Mouse (Mus musculus): ENCODE data around the gene Atg2a.
"Not testable (repeated sequence)": the region's sequence is repeated elsewhere in the genome, so short reads cannot be mapped to it uniquely, and the experiment has no call there.

Atg2a gene

DNA sequence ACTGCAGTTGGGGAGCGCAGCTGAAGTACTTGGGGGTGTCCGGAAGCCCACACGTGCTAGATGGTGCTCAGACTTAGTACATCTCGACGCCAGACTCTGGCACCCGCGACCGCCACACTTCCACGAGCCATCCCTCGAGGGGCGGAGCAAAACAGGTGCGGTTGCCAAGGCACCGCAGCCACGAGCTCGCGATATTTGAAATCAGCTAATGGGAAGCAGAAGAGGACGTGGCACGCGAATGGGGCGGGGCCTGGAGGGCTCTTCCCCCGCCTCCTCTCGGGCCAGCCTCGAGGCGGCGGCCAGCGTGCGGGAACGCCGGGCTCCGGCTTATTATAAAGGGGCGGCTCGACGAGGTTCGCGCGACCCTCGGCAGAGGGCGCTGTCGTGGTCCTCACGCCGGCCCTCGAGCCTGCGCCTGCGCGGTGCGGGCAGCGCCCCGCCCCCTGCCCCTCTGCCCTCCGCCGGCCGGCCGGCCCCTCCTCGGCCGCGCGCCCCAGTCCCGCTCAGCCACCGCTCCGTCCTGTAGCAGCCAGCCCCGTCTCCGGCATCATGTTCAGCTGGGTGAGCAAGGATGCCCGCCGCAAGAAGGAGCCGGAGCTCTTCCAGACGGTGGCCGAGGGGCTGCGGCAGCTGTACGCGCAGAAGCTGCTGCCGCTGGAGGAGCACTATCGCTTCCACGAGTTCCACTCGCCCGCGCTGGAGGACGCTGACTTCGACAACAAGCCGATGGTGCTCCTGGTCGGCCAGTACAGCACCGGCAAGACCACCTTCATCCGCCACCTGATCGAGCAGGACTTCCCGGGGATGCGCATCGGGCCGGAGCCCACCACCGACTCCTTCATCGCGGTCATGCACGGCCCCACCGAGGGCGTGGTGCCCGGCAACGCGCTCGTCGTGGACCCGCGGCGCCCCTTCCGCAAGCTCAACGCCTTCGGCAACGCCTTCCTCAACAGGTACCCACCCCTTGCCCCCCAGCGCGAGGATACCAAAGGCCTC lies 35.3 kb downstream of the Atg2a start, which contains the start of gene Ehd1:
TSS of gene Ehd1 (plus strand) at position 300 of the 996 bp plus-strand sequence.
- DNase-seq = peak; percentile 99

DNA sequence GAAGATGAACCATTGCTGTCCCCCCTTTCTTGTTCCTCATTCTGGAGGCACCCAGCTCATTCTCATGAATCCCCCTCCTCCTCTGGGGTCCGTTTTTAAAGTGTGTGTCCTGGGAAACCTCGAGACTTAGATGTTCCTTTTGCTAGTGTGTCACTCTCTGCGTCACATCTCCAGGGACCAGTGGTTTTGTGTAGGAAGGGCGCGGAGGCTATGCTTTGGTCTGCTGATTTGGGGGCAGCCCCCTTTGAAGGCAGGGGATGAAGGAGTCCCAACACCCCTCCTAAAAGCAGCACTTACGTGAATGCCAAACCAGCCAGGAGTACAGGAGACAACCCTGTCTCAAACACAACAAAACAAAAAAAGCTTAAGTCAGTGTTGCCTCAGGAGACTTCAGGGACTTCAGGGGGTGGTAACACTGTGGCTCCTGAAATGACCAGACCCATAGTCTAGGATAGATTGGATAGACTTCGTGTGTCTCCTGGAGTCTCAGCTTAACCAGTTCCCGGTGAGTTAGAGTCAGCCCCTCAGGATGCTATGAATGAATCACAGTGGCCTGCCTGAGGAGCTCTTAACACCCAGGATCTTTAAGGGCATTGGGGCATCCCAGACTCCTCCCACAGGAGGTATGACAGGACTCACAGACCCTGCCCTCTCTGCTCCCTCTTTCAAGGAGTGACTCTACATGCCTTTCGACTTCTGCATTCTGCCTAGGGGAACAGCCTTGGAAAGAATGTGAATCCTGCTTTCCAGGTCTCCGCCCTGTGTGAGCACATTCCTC lies 36.4 kb downstream of the Atg2a start:
- DNase-seq = peak; percentile 92 to 93

DNA sequence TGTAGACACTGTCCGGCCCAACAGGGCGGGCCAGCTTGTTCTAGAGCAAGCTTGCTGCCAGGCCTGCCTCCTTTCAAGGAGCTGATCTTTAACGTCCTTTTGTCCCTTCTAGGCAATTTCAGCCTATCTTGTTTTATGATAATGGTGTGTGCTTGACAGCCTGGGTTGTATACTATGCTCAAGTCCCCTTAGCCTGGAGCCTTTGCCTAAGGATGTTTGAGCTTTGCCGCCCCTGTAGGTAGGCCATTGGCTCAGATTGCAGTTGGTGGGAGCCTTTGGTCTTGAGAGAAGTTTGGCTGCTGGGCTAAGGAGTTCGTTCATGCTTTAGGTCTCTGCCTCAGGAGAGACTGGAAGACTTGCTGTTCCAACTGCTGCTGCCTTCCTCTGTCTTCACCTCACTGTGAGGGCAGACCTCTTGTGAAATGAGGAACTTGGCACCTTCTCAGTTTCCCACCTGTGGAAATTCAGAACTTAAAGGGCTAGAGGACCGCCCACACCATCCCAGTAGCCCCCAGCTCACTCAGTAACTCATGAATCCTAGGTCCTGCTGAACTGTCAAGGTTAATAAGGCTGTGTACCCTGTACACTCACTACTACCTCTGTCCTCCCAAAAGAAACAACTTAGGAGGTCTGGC lies 37.1 kb downstream of the Atg2a start:
- no peak for DNase-seq

DNA sequence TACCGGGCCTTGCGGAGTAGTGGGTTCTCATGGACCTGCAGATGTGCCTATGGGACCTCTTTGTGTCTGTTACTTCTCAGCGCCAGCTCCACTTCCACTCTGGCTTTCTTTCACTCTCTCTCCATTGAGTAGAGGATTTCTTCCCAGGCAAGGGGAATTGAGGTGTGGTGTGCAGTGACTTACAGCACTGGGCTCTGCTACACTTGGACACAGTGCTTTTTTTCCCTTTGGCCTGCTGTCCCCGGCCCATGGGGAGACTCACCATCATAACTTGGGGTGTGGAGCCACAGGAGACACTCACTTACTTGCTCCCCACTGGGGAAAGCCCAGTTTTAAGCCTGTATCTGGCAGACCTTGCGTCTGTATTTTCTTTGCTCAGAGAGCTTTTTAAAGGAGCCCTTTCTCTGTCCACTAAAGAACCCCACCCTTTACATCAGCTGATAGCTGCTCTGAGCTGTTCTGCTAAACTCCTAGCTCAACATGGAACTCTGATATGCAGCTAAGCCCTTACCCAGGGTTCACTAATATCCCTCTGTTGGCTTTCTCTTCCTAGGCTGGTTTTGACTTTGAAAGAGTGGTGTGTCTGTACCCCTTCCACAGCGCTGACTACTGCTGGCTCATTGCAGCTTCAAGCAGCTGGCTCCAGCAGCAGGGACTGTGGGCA lies 38.1 kb downstream of the Atg2a start:
- no peak for DNase-seq

DNA sequence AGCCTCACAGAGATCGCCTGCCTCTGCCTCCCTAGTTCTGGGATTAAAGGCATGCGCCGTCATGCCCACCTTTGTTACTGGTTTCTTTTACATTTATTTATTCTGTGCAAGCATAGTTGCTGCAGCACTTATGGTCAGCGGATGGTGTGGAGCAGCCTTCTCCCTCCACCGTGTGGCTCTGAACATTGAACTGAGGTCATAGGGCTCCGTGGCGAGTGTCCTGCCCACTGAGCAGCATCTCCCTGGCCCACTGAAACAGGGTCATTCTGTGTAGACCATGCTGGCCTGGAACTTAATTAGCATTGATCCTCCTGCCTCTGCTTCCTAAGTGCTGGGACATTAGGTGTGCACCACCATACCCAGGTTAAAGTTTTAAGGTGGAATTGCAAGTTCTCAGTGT lies 39.1 kb downstream of the Atg2a start:
- peak; percentile 62 to 64 for DNase-seq

DNA sequence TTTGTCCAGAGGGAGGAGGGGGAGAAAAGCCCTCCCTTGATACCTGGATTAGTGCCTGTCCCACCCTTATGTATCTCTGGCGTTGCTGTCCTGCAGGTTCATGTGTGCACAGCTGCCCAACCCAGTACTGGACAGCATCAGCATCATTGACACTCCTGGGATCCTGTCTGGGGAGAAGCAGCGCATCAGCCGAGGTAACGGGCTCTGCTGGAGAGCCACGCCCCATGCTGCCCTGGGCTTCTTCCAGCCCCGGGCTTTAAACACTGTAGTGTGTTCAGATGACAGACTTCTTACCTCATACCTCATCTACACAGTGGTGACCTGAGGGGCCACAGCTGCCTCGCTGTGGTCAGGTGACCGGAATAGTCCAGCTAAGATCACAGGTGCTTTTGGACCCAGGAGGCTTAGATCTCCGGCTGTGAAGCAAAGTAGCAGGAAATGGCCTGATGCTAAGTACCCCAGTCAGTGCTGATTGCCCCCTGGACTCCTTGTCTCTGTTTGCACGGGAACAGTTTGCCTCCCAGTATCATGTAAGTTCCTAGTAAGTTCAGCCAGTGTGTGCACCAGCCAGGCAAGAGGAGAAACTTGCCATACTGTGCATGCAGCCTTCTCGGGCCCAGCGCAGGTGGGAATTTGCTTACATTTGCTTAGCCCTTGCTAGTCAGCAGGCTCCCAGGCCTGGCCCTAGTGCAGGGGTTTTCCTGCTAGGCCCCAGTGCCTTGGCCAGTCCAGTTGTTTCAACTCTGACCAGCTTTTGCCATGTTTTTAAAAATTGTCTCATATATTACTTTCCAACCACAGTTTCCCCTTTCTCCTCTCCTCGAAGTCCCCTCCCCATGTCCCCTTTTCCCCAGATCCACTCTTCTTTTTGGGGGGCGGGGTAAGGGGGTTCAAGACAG lies 39.9 kb downstream of the Atg2a start:
- DNase-seq = peak in 1 of 2 experiments; percentile 13

DNA sequence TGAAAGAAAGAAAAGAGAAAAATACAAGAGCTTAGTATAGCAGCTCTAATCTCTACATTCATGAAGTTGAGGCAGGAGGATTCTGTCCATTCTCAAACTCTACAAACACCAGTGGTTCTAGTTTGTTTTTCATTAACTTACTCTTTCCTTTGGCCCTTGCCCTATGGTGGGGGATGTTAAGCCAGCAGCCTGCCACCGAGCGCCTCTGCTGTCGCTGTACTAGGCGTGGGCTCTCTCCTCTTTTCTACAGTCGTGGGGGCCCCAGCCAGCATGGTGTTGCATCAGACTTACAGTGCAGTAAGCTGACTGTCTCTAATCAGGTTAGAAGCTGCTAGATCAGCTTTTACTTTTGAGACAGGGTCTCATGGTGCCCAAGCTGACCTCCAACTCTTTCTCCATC lies 41.5 kb downstream of the Atg2a start:
- peak in 1 of 2 experiments; percentile 50 for DNase-seq

DNA sequence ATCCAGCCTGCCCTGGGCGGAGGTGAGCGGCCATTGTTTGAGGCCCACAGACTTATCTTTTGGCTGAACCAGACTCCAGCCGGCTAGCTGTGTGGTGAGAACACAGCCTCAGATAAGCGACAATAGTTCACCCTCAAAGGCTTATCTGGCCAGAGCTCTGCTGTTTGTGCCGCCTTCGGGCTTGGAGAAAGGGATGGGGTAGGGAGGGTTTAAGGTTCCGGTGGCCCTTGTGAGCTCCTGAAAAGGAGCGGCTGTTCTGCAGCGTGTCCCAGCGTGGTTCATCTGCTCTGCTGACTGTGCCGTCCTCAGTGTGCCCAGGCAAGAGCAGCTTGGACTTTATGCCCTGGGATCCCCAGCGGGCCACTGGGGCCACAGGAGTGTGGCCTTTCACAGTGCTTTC lies 43.0 kb downstream of the Atg2a start:
- peak in 1 of 2 experiments; percentile 63 for DNase-seq

DNA sequence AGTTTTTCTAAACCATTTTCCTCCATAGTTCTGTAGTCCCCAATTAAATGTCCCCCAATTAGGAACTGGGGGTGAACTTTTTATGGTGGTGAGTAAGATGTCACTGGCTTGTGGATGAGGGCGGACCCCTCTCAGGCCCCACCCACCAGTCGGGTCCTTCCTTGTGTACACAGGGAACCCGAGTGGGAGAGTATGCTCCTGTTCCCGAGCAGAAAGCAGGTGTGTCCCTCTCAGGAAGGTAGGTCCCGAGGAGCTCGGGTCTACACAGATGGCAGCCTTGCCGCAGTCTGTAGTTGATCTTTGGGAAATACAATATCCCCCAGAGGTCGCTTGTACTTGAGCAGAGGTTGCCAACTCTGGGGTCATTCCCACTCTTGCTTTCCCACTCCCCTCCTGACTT lies 43.8 kb downstream of the Atg2a start:
- no peak for DNase-seq

DNA sequence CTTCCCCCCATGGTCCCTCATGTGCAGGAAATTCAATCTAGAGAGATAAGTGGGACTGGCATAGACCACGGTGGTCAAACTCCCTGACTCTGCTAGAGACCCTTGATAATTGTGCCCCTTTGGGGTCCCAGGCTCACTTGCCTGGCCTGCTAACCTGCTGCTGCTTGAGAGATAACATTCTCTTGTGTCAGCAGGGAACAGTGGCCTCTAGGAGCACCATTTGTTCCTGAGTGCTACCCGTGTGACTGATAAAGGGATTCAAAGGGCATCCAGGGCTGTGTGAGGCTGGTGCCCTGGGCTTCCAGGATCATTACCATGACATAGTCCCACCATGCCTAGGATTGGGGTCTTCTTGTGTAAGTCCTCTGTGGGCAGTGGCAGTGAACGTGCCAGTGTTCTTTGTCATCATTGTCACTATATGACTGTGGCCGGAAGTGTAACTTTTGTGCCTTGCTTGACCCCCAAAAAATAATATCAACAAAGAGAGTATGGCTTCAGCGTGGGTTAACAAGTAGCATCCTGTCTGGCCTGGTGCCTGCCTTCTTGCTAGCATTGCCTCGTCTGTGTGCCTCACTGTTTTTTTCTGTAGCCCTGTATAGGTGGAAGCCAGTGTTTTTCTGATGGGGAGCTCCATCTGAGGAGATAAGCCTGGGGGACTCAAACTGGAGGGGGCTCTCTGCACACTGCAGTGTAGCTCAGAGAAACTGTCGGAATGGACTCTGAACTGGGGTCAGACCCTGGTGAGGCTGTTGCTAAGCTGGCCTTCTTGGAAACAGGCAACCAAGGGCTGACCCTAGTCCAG lies 44.4 kb downstream of the Atg2a start:
- DNase-seq = peak in 1 of 2 experiments; percentile 58

DNA sequence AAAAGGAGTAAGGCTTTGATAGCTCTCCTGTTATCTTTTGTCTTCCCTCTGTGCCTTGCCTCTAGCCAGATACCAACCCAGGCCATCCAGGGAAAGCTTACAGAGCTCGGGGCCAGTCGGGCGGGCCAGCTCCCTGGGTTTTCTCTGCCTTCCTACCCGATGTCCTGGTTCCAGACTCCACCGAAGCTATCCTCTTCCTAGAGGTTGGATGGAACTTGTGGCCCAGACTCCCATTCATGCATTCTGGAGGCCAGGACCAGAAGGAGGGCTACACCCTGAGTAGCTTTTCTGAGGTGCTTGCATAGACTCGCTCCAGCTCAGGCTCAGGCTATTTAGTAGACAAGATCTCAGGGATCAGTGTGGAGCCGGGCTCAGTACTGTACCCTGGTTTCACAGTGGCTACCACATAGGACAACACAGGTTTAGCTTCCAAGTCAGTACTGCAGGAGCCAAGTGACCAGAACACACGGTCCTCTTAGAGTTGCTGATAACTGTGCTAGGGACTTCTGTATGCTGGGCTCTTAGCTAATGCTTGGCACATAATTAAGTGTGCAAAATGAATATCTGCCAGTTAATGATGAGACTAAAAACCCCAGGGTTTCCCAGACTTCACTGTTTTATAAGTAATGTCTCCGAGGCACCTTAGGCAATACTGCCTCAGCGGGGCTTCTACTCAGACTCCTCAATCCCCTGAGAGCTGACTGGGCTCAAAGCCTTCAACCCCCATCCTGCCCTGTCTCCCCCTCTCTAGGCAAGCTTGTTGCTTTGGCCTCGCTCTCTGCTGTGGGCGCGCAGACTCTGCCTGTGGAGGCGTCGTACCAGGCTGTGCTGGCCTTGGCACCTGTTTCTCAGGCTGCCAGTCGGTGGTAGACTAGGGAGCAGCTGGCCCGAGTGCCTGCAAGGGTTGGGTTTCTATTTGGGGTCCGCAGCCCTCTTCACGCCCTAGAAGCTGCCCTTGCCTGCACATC lies 45.2 kb downstream of the Atg2a start:
- DNase-seq = no peak

DNA sequence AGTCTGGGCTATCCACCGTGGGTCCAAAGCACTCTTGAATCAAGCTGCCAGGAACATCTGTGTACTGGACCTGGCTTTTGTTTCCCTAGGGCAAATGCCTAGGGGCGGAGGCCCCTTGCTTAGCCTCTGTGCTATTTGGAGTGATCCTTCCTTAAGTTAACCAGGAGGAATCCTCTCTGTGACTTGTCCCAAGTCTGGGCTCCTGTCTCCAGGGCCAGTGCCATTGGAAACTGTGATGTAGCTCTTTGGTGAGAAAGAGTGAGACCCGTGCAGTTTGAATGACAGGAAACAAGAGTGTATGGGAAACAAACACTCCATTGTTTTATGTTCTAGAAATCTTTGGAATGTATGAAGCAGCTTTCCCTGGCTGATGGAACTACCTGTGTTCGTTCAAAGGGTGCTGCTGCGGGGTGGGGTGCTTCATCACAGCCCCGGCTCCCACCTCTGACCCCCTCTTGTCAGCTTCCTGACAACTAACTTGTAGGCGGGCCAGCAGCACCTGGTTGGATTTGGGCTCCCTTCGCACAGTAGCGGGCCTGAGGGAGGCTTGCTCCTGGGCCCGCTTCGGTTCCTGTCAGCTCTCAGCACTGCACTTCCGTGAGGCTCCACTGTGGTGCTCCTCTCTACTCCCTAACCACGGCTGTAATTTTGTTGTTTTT lies 46.9 kb downstream of the Atg2a start:
- no peak for DNase-seq

DNA sequence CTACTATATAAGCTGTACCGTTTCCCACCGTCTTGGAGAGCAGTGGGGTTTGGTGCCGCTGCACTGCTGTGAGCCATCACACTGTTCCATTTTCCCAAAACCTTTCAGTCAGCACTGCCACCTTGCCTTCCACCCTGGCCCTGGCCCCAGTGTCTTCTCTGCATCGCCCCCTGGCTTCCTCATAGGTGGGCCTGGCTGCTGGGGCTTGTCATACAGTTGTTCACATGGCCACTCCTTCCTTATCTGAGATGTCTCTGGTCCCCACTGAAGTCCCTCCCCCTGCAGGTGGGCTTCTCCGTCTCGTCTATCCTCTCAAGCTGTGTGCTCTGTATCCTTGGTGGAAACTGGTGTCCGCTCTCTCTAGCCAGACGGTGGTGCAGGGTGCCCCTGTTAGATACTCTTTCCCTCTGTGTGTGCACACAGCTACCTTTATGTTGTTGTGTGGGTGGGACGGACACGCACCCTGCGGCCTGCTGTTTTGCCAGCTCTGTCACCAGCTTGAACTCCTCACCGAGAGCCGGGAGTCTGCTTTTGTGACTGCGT lies 48.3 kb downstream of the Atg2a start:
- DNase-seq = no peak

DNA sequence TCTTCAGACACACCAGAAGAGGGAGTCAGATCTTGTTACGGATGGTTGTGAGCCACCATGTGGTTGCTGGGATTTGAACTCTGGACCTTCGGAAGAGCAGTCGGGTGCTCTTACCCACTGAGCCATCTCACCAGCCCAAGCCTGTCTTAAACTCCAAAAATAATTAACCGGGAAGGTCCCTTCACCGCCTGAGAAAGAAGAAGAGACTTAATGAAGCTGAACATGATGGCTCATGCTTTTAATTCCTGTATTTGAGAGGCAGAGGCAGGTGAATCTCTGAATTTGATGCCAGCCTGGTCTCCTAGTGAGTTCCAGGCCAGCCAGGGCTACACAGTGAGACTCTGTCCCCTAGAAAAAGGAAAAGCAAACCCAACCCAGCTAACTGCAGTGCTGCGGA lies 49.2 kb downstream of the Atg2a start:
- DNase-seq = not testable (repeated sequence)

DNA sequence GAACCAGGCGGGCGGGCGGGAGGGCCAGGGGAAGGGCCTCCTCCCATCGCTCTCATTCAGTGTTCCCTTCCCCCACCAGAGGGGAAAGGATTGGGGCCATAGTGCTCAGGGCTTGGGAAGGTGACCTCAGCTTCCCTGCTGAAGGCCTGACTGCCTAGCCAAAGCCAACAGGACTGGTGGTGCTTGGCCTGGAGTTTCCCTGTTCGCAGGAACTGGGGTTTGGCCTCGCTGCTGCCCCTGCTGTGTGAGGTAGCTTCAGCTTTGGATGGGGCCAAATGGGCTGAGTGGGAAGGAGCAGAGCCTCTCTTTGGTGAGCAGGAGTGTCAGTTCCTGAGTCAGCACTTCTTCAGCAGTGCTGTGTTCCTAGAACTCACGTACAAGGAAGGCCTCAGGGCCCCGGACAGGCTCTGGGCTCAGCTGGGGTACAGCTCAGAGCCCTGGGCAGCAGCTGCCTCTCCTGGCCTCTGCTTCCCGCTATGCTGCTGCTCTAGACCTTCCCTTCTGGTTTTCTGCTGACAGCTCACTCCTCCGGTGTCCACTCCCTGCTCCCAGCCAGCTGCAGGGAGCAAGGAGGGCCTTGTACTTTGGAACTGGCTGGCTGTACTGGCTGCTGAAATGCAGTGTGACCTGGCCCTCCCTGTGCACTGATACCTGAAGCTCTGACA lies 49.8 kb downstream of the Atg2a start:
- peak; percentile 83 to 88 for DNase-seq

DNA sequence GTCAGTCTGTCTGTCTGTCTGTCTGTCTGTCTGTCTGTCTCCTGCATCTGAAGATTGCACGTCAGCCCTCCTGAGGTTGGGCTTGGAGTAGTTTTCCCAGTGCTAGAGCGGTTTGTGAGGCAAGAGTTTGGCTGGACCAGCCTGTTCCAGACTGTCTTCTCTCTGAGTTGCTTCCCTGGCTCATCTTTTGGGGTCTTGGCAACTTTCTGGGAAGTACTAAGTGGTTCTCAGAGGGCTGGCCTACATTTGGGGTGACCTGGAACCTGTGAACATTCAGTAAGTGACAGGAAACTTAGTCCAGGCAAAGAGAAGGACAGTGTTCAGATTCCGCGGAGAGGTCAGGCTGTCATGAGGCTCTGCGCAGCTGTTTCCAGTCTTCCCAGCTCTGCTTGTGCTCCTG lies 50.8 kb downstream of the Atg2a start:
- no peak for DNase-seq

DNA sequence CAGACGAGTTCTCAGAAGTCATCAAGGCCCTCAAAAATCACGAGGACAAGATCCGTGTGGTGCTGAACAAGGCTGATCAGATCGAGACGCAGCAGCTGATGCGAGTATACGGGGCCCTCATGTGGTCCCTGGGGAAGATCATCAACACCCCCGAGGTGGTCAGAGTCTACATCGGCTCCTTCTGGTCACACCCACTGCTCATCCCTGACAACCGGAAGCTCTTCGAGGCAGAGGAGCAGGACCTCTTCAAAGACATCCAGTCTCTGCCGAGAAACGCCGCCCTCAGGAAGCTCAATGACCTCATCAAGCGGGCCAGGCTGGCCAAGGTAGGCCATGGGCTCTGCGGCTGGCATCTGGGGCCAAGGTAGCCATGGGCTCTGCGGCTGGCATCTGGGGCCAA lies 52.8 kb downstream of the Atg2a start:
- DNase-seq = no peak
